Mouse (Mus musculus) forebrain, embryonic 10.5 days (tissue): ENCODE results near the gene Gsap. TPM values are rescaled to one million over a fixed set of nuclear protein-coding genes. Genes with fewer than 3 reads are reported as not detected.
"Not testable (repeated sequence)": the region's sequence is repeated elsewhere in the genome, so short reads cannot be mapped to it uniquely, and the experiment has no call there.

Experiments used
- DNase-seq: peaks from one replicate; pipeline ENCODE4 v3.0.0-alpha.2; 2017; ENCODE audit warnings: low spot score; ENCODE audit errors: extremely low spot score
- H3K27ac ChIP-seq: fragments of 300-500 bp; sonication (generic); 2 replicates; pipeline ENCODE4 v1.5.1; 2016; ENCODE audit warnings: mild to moderate bottlenecking
- H3K27me3 ChIP-seq: fragments of 300-500 bp; sonication (generic); 2 replicates; pipeline ENCODE4 v1.6.1; 2016; ENCODE audit warnings: mild to moderate bottlenecking; ENCODE audit not compliant: poor library complexity, severe bottlenecking
- H3K36me3 ChIP-seq: fragments of 300-500 bp; sonication (generic); replicated peaks from 2 replicates; pipeline ENCODE4 v1.6.1; 2016; ENCODE audit warnings: mild to moderate bottlenecking, moderate library complexity
- H3K4me1 ChIP-seq: fragments of 300-500 bp; sonication (generic); 2 replicates; pipeline ENCODE4 v1.6.1; 2016
- H3K4me3 ChIP-seq: fragments of 300-500 bp; sonication (generic); 2 replicates; pipeline ENCODE4 v1.5.1; 2016; ENCODE audit warnings: mild to moderate bottlenecking, moderate library complexity
- H3K9me3 ChIP-seq: fragments of 300-500 bp; sonication (generic); 2 replicates; pipeline ENCODE4 v1.6.1; 2016; ENCODE audit warnings: mild to moderate bottlenecking, moderate library complexity
- WGBS: fragments of 180-500 bp; shearing (Covaris S2); methylation state at CpG from one replicate; pipeline ENCODE4 v1.1.7; 2016; 5-methylcytosine and 5-hydroxymethylcytosine counted together
- polyA plus RNA-seq: library from polyadenylated mRNA; unstranded; fragments of >200 nt; fragmentation: Nextera tagmentation; extraction: Ambion mirVana; gene quantifications from 2 replicates; pipeline ENCODE4 v1.2.1, GENCODE M21; 2016

The Gsap gene
- polyA plus RNA-seq, 1 experiment from 2014 or later = 1.0 TPM

GRCm38 (mm10) chr5:21271386-21272354, 85.6 kb downstream of the Gsap start:
- WGBS = 54% methylated on average over 9 of the region's 9 CpGs

GRCm38 (mm10) chr5:21277685-21278084, 91.6 kb downstream of the Gsap start:
- not testable (repeated sequence) for DNase-seq, H3K4me3 ChIP-seq, H3K36me3 ChIP-seq, H3K27me3 ChIP-seq, H3K9me3 ChIP-seq, H3K27ac ChIP-seq
- WGBS = 56% methylated on average over 2 of the region's 2 CpGs
- peaks cover 10% of the 10 kb centered on the region for H3K4me1 ChIP-seq

More at GRCm38 (mm10) chr5:21271386-21272354, 85.6 kb downstream of the Gsap start:
- Histone ChIP-seq H3K9me3 (no peaks in the 10 kb centered on the region), H3K36me3 (no peaks in the 10 kb centered on the region), H3K4me1 (peaks cover 28% of the 10 kb centered on the region), H3K27ac (no peak overlapping the region), H3K4me3 (no peak overlapping the region), H3K27me3 (no peaks in the 10 kb centered on the region)
- DNase-seq = no peak

GRCm38 (mm10) chr5:21283356-21284062, 97.5 kb downstream of the Gsap start:
- Histone ChIP-seq H3K36me3 (no peaks in the 10 kb centered on the region), H3K27me3 (no peaks in the 10 kb centered on the region), H3K4me1 (no peaks in the 10 kb centered on the region), H3K27ac (no peak overlapping the region), H3K4me3 (no peak overlapping the region), H3K9me3 (no peaks in the 10 kb centered on the region)
- WGBS = 91% methylated on average over 12 of the region's 12 CpGs
- DNase-seq = no peak

GRCm38 (mm10) chr5:21288658-21289435, 102.8 kb downstream of the Gsap start:
- Histone ChIP-seq H3K4me1 (no peaks in the 10 kb centered on the region), H3K9me3 (no peaks in the 10 kb centered on the region), H3K27me3 (no peaks in the 10 kb centered on the region), H3K27ac (no peak overlapping the region), H3K4me3 (no peak overlapping the region), H3K36me3 (no peaks in the 10 kb centered on the region)
- WGBS = 83% methylated on average over 7 of the region's 7 CpGs
- no peak for DNase-seq

GRCm38 (mm10) chr5:21290594-21290993, 104.5 kb downstream of the Gsap start:
- Histone ChIP-seq H3K4me3 (no peak overlapping the region), H3K27me3 (no peaks in the 10 kb centered on the region), H3K27ac (no peak overlapping the region), H3K4me1 (no peaks in the 10 kb centered on the region), H3K9me3 (no peaks in the 10 kb centered on the region), H3K36me3 (no peaks in the 10 kb centered on the region)
- WGBS = 91% methylated on average over 8 of the region's 8 CpGs
- DNase-seq = no peak

- Histone ChIP-seq H3K27ac (no peak overlapping the region), H3K9me3 (no peaks in the 10 kb centered on the region), H3K4me3 (no peak overlapping the region), H3K27me3 (no peaks in the 10 kb centered on the region), H3K36me3 (no peaks in the 10 kb centered on the region), H3K4me1 (no peaks in the 10 kb centered on the region)
- 92% methylated on average over 8 of the region's 8 CpGs for WGBS
- DNase-seq = no peak
Observed at GRCm38 (mm10) chr5:21295683-21296082, 109.6 kb downstream of the Gsap start.

- H3K4me1 ChIP-seq = no peaks in the 10 kb centered on the region
- no peaks in the 10 kb centered on the region for H3K9me3 ChIP-seq
- DNase-seq = no peak
- no peaks in the 10 kb centered on the region for H3K27me3 ChIP-seq
- no peak overlapping the region for H3K27ac ChIP-seq
- H3K4me3 ChIP-seq = no peak overlapping the region
- WGBS = 88% methylated on average over 21 of the region's 21 CpGs
- no peaks in the 10 kb centered on the region for H3K36me3 ChIP-seq
Observed at GRCm38 (mm10) chr5:21299076-21299755, 113.2 kb downstream of the Gsap start.

GRCm38 (mm10) chr5:21300058-21300457, 114.0 kb downstream of the Gsap start:
- no peak overlapping the region for H3K27ac ChIP-seq
- H3K4me3 ChIP-seq = no peak overlapping the region
- 94% methylated on average over 3 of the region's 3 CpGs for WGBS
- H3K36me3 ChIP-seq = no peaks in the 10 kb centered on the region
- no peak for DNase-seq
- H3K4me1 ChIP-seq = no peaks in the 10 kb centered on the region
- H3K9me3 ChIP-seq = no peaks in the 10 kb centered on the region
- no peaks in the 10 kb centered on the region for H3K27me3 ChIP-seq

- H3K27ac ChIP-seq = no peak overlapping the region
- H3K36me3 ChIP-seq = no peaks in the 10 kb centered on the region
- no peaks in the 10 kb centered on the region for H3K4me1 ChIP-seq
- no peaks in the 10 kb centered on the region for H3K9me3 ChIP-seq
- no peak overlapping the region for H3K4me3 ChIP-seq
- 90% methylated on average over 6 of the region's 6 CpGs for WGBS
- no peak for DNase-seq
- H3K27me3 ChIP-seq = no peaks in the 10 kb centered on the region
Observed at GRCm38 (mm10) chr5:21301011-21301410, 115.0 kb downstream of the Gsap start.

GRCm38 (mm10) chr5:21307165-21307564, 121.1 kb downstream of the Gsap start:
- Histone ChIP-seq H3K4me3 (no peak overlapping the region), H3K27ac (no peak overlapping the region), H3K9me3 (no peaks in the 10 kb centered on the region), H3K27me3 (no peaks in the 10 kb centered on the region), H3K4me1 (peaks cover 8% of the 10 kb centered on the region), H3K36me3 (no peaks in the 10 kb centered on the region)
- no peak for DNase-seq
- 87% methylated on average over 5 of the region's 5 CpGs for WGBS

- Histone ChIP-seq H3K4me1 (no peaks in the 10 kb centered on the region), H3K36me3 (no peaks in the 10 kb centered on the region), H3K27ac (no peak overlapping the region), H3K9me3 (no peaks in the 10 kb centered on the region), H3K4me3 (no peak overlapping the region), H3K27me3 (no peaks in the 10 kb centered on the region)
- 91% methylated on average over 3 of the region's 3 CpGs for WGBS
- DNase-seq = no peak
Observed at GRCm38 (mm10) chr5:21314696-21315095, 128.6 kb downstream of the Gsap start.

GRCm38 (mm10) chr5:21320138-21320537, 134.1 kb downstream of the Gsap start:
- no peaks in the 10 kb centered on the region for H3K36me3 ChIP-seq
- no peak overlapping the region for H3K4me3 ChIP-seq
- WGBS = 84% methylated on average over 2 of the region's 2 CpGs
- no peaks in the 10 kb centered on the region for H3K4me1 ChIP-seq
- no peaks in the 10 kb centered on the region for H3K27me3 ChIP-seq
- no peak for DNase-seq
- no peaks in the 10 kb centered on the region for H3K9me3 ChIP-seq
- H3K27ac ChIP-seq = no peak overlapping the region
